In the genomic region with DNA sequence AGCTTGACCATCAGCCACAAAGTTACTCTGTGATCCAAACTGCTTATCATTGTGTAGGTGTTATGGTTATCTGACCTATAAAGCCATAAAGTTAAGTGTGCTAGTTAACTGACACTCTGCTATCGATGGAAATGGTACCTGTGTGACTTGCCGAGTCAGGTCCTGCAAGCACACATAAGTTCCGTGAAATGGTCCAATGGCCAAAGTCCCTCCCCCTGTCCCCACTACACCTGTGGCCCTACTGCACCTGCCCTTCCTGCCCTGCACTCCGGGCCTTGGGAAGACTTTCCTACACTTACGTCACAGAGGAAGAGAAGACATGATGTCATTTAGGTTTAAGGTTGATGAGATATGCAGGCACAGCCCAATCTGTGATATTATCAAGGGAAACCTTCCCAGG, we compare ENCODE assay signal across 16 mouse cellular contexts. TPM values are rescaled to one million over a fixed set of nuclear protein-coding genes. Genes with fewer than 3 reads are reported as not detected.
DNase-seq lines count a peak whose midpoint lies in the region; ATAC-seq and TF ChIP-seq lines count a peak whose summit lies in the region.
"Had no signal": no experiment of that assay in that cellular context is flagged by ENCODE, and none has a peak within 500 bp of the region (broad histone marks: within the 10 kb centered on the region; RNA-seq: fewer than 3 reads in every experiment).

No protein-coding gene starts in this region.

- no peaks in the 10 kb centered on the region for H3K27me3 ChIP-seq in intestine, embryonic 15.5 days (replicated peaks)
- H3K27me3 ChIP-seq in intestine, embryonic 16.5 days (replicated peaks; ENCODE audit: control insufficient read depth, insufficient read depth, low read length), result no peaks in the 10 kb centered on the region
- peaks cover 4% of the 10 kb centered on the region; the same call in 1 of the 2 replicates for H3K27me3 ChIP-seq in intestine, postnatal 0 days (replicated peaks; ENCODE audit: control insufficient read depth, insufficient read depth, low read length)
- no peaks in the 10 kb centered on the region for H3K27me3 ChIP-seq in forebrain, postnatal 0 days (ENCODE audit: insufficient read depth, low read length)
- H3K27me3 ChIP-seq: CH12.LX, Patski had no signal

- no peak for DNase-seq in forebrain, postnatal 0 days
- no peak for DNase-seq in right cerebral cortex, postnatal 14 days
- no peak for DNase-seq in cerebellum, postnatal 14 days
- DNase-seq: B cell, adult 2 months; cerebellum, adult 11 months; cerebellum, adult 11-12 months had no signal

- 69% methylated on average over 5 of the region's 5 CpGs for WGBS in intestine, embryonic 15.5 days
- WGBS in intestine, embryonic 16.5 days, result 55% methylated on average over 5 of the region's 5 CpGs
- WGBS in intestine, postnatal 0 days, result 43% methylated on average over 5 of the region's 5 CpGs
- 98% methylated on average over 5 of the region's 5 CpGs for WGBS in forebrain, postnatal 0 days

- ATAC-seq in intestine, embryonic 15.5 days, result peak; percentile 46; the same call in 1 of the 2 replicates
- ATAC-seq in intestine, embryonic 16.5 days, result peak; percentile 55
- ATAC-seq in intestine, postnatal 0 days, result peak; percentile 69
- no peak for ATAC-seq in erythroblast, adult 5-6 weeks (replicated peaks; ENCODE audit: low FRiP score, poor library complexity, severe bottlenecking)
- ATAC-seq in forebrain, postnatal 0 days, result no peak
- ATAC-seq: activated CD4-positive, CD25-positive, alpha-beta regulatory T cell, adult 4 months; CD4-positive, CD25-positive, alpha-beta regulatory T cell, adult 4 months had no signal

- H3K36me3 ChIP-seq in intestine, embryonic 15.5 days, result no peaks in the 10 kb centered on the region
- no peaks in the 10 kb centered on the region for H3K36me3 ChIP-seq in intestine, embryonic 16.5 days (ENCODE audit: control insufficient read depth, insufficient read depth, low read length)
- H3K36me3 ChIP-seq in intestine, postnatal 0 days (ENCODE audit: control insufficient read depth, insufficient read depth), result no peaks in the 10 kb centered on the region
- H3K36me3 ChIP-seq in forebrain, postnatal 0 days (ENCODE audit: insufficient read depth), result no peaks in the 10 kb centered on the region
- H3K36me3 ChIP-seq: G1E had no signal

- H3K9ac ChIP-seq in intestine, embryonic 15.5 days, result no peak overlapping the region
- no peak overlapping the region for H3K9ac ChIP-seq in intestine, embryonic 16.5 days (ENCODE audit: low read depth, low read length)
- H3K9ac ChIP-seq in intestine, postnatal 0 days (ENCODE audit: low read depth, low read length), result no peak overlapping the region
- H3K9ac ChIP-seq in forebrain, postnatal 0 days, result no peak overlapping the region

- no peak for TF ChIP-seq CTCF in embryonic fibroblast, embryonic 13.5 days (IDR thresholded peaks at IDR 0.05; ENCODE audit: borderline replicate concordance, insufficient read depth, low read length)
- TF ChIP-seq CTCF in intestine, postnatal 0 days (IDR thresholded peaks at IDR 0.05; ENCODE audit: low read depth), result no peak
- TF ChIP-seq CTCF in forebrain, postnatal 0 days (IDR thresholded peaks at IDR 0.05; ENCODE audit: low read depth), result no peak

- TF ChIP-seq POLR2A in embryonic fibroblast, embryonic 13.5 days (IDR thresholded peaks at IDR 0.05; ENCODE audit: low read depth, low read length), result no peak

- no peak overlapping the region for H3K4me3 ChIP-seq in embryonic fibroblast, embryonic 13.5 days (ENCODE audit: insufficient read depth, low read length)
- H3K4me3 ChIP-seq in intestine, embryonic 15.5 days (replicated peaks), result no peak overlapping the region
- no peak overlapping the region for H3K4me3 ChIP-seq in intestine, embryonic 16.5 days (ENCODE audit: low read length)
- H3K4me3 ChIP-seq in intestine, postnatal 0 days (ENCODE audit: low read depth, low read length), result no peak overlapping the region
- no peak overlapping the region for H3K4me3 ChIP-seq in forebrain, postnatal 0 days (ENCODE audit: low read depth, low read length)

- H3K4me2 ChIP-seq in intestine, embryonic 15.5 days (replicated peaks), result no peak overlapping the region
- no peak overlapping the region for H3K4me2 ChIP-seq in intestine, embryonic 16.5 days (ENCODE audit: low read depth, low read length)
- H3K4me2 ChIP-seq in intestine, postnatal 0 days (replicated peaks; ENCODE audit: low read depth), result no peak overlapping the region
- no peak overlapping the region for H3K4me2 ChIP-seq in forebrain, postnatal 0 days (ENCODE audit: low read depth)

- H3K9me3 ChIP-seq in intestine, embryonic 15.5 days, result no peaks in the 10 kb centered on the region
- H3K9me3 ChIP-seq in intestine, embryonic 16.5 days (ENCODE audit: control insufficient read depth, low read length), result no peaks in the 10 kb centered on the region
- no peaks in the 10 kb centered on the region for H3K9me3 ChIP-seq in intestine, postnatal 0 days (ENCODE audit: control insufficient read depth)
- H3K9me3 ChIP-seq in forebrain, postnatal 0 days (ENCODE audit: low read length), result no peaks in the 10 kb centered on the region

- peak overlapping the region; percentile 51 for H3K27ac ChIP-seq in embryonic fibroblast, embryonic 13.5 days (ENCODE audit: insufficient read depth, low read length)
- no peak overlapping the region for H3K27ac ChIP-seq in intestine, embryonic 15.5 days
- H3K27ac ChIP-seq in intestine, embryonic 16.5 days (ENCODE audit: low read length), result no peak overlapping the region
- H3K27ac ChIP-seq in intestine, postnatal 0 days (ENCODE audit: low read depth, low read length), result no peak overlapping the region
- no peak overlapping the region for H3K27ac ChIP-seq in forebrain, postnatal 0 days (ENCODE audit: low read depth, low read length)

- peaks cover 6% of the 10 kb centered on the region; the same call in 1 of the 2 replicates for H3K4me1 ChIP-seq in embryonic fibroblast, embryonic 13.5 days (ENCODE audit: control insufficient read depth, insufficient read depth, low read length)
- H3K4me1 ChIP-seq in intestine, embryonic 15.5 days (replicated peaks), result no peaks in the 10 kb centered on the region
- H3K4me1 ChIP-seq in intestine, embryonic 16.5 days (ENCODE audit: control insufficient read depth, insufficient read depth, low read length), result no peaks in the 10 kb centered on the region
- H3K4me1 ChIP-seq in intestine, postnatal 0 days (replicated peaks; ENCODE audit: control insufficient read depth, insufficient read depth, low read length), result no peaks in the 10 kb centered on the region
- H3K4me1 ChIP-seq in forebrain, postnatal 0 days (ENCODE audit: insufficient read depth), result no peaks in the 10 kb centered on the region

RNA-seq across cellular contexts. Expression of a gene that starts 26.6 kb away (rescaled TPM):
- 4.9 and 9.0 TPM in 2 replicates for polyA plus RNA-seq in embryonic fibroblast, embryonic 13.5 days (2011; ENCODE audit: insufficient read length, low read depth, missing spikeins)
- polyA plus RNA-seq in intestine, embryonic 15.5 days (2015; fragmentation: Nextera tagmentation; extraction: Ambion mirVana), result 5.2 and 6.6 TPM in 2 replicates
- polyA plus RNA-seq in intestine, embryonic 16.5 days (2015; fragmentation: Nextera tagmentation; extraction: Ambion mirVana), result 4.3 and 5.0 TPM in 2 replicates
- polyA plus RNA-seq in intestine, postnatal 0 days (2015; fragmentation: Nextera tagmentation; extraction: Ambion mirVana), result 3.4 and 3.6 TPM in 2 replicates
- total RNA-seq in erythroblast, adult 5-6 weeks (2015; ENCODE audit: low replicate concordance), result 2.3 and 4.2 TPM in 2 replicates
- 3.1 and 4.0 TPM in 2 replicates for total RNA-seq in erythroblast, adult 5-6 weeks (2017; ENCODE audit: low replicate concordance)
- total RNA-seq in forebrain, postnatal 0 days (2014; rRNA removed), result 6.5 and 7.2 TPM in 2 replicates
- 1.2 and 2.2 TPM in 2 replicates for polyA plus RNA-seq in forebrain, postnatal 0 days (2015; fragmentation: Nextera tagmentation; extraction: Ambion mirVana)

RNA-seq across cellular contexts. Expression of a gene that starts 38.8 kb away (rescaled TPM):
- 92.4 and 124 TPM in 2 replicates for polyA plus RNA-seq in embryonic fibroblast, embryonic 13.5 days (2011; ENCODE audit: insufficient read length, low read depth, missing spikeins)
- 132 and 136 TPM in 2 replicates for polyA plus RNA-seq in intestine, embryonic 15.5 days (2015; fragmentation: Nextera tagmentation; extraction: Ambion mirVana)
- polyA plus RNA-seq in intestine, embryonic 16.5 days (2015; fragmentation: Nextera tagmentation; extraction: Ambion mirVana), result 149 and 156 TPM in 2 replicates
- polyA plus RNA-seq in intestine, postnatal 0 days (2015; fragmentation: Nextera tagmentation; extraction: Ambion mirVana), result 18.1 and 19.0 TPM in 2 replicates
- total RNA-seq in erythroblast, adult 5-6 weeks (2015; ENCODE audit: low replicate concordance), result 0.38 and 2.7 TPM in 2 replicates
- total RNA-seq in erythroblast, adult 5-6 weeks (2017; ENCODE audit: low replicate concordance), result 1.1 and 1.4 TPM in 2 replicates
- total RNA-seq in forebrain, postnatal 0 days (2014; rRNA removed), result 53.6 and 64.8 TPM in 2 replicates
- 41.4 and 43.1 TPM in 2 replicates for polyA plus RNA-seq in forebrain, postnatal 0 days (2015; fragmentation: Nextera tagmentation; extraction: Ambion mirVana)

RNA-seq across cellular contexts. Expression of a gene that starts 42.5 kb away (rescaled TPM):
- 0.33 TPM in 1 of 2 replicates, not detected in the other for polyA plus RNA-seq in embryonic fibroblast, embryonic 13.5 days (2011; ENCODE audit: insufficient read length, low read depth, missing spikeins)
- polyA plus RNA-seq in intestine, embryonic 15.5 days (2015; fragmentation: Nextera tagmentation; extraction: Ambion mirVana), result 5.4 and 5.6 TPM in 2 replicates
- polyA plus RNA-seq in intestine, embryonic 16.5 days (2015; fragmentation: Nextera tagmentation; extraction: Ambion mirVana), result 2.4 and 4.7 TPM in 2 replicates
- polyA plus RNA-seq in intestine, postnatal 0 days (2015; fragmentation: Nextera tagmentation; extraction: Ambion mirVana), result 0.05 and 0.18 TPM in 2 replicates
- total RNA-seq in erythroblast, adult 5-6 weeks (2015; ENCODE audit: low replicate concordance), result 938 and 1,091 TPM in 2 replicates
- 1,195 and 1,321 TPM in 2 replicates for total RNA-seq in erythroblast, adult 5-6 weeks (2017; ENCODE audit: low replicate concordance)
- total RNA-seq in forebrain, postnatal 0 days (2014; rRNA removed), result 0.15 and 0.33 TPM in 2 replicates
- polyA plus RNA-seq in forebrain, postnatal 0 days (2015; fragmentation: Nextera tagmentation; extraction: Ambion mirVana), result 0.24 and 0.36 TPM in 2 replicates
- total RNA-seq: CH12.LX had no signal
- polyA plus RNA-seq: CD4-positive, CD25-positive, alpha-beta regulatory T cell, adult 4 months; Patski had no signal

RNA-seq across cellular contexts. Expression of a gene that starts 47.8 kb away (rescaled TPM):
- 42.2 and 57.6 TPM in 2 replicates for polyA plus RNA-seq in embryonic fibroblast, embryonic 13.5 days (2011; ENCODE audit: insufficient read length, low read depth, missing spikeins)
- polyA plus RNA-seq in intestine, embryonic 15.5 days (2015; fragmentation: Nextera tagmentation; extraction: Ambion mirVana), result 109 and 116 TPM in 2 replicates
- 92.4 and 100 TPM in 2 replicates for polyA plus RNA-seq in intestine, embryonic 16.5 days (2015; fragmentation: Nextera tagmentation; extraction: Ambion mirVana)
- 88.1 and 91.6 TPM in 2 replicates for polyA plus RNA-seq in intestine, postnatal 0 days (2015; fragmentation: Nextera tagmentation; extraction: Ambion mirVana)
- 21.7 and 32.1 TPM in 2 replicates for total RNA-seq in erythroblast, adult 5-6 weeks (2015; ENCODE audit: low replicate concordance)
- 36.0 and 124 TPM in 2 replicates for total RNA-seq in erythroblast, adult 5-6 weeks (2017; ENCODE audit: low replicate concordance)
- total RNA-seq in forebrain, postnatal 0 days (2014; rRNA removed), result 124 and 139 TPM in 2 replicates
- 227 and 298 TPM in 2 replicates for polyA plus RNA-seq in forebrain, postnatal 0 days (2015; fragmentation: Nextera tagmentation; extraction: Ambion mirVana)

Comparison
In these comparisons a context has a peak if more than half of its experiments do, and no peak if none do; other contexts are left out.
1. ATAC-seq: peak in intestine, embryonic 15.5 days (single experiment), intestine, embryonic 16.5 days (single experiment) and intestine, postnatal 0 days (single experiment); none in erythroblast, adult 5-6 weeks (single experiment) and forebrain, postnatal 0 days (single experiment).